Mouse (Mus musculus): ENCODE measurements at regions not wholly inside any gene's neighbourhood (a gene's known extent, or its start where the extent isn't known, plus 50 kb on each side); places are given as distances from the start of the nearest gene placed in this dataset.

- Histone ChIP-seq H3K9me3 (ENCODE audit: control insufficient read depth, insufficient read depth, low read depth, low read length) (no peaks in the 10 kb centered on the region), H3K4me3 (ENCODE audit: insufficient read depth in 1 of 2, low read depth in 1 of 2, low read length in 2 of 2, poor library complexity in 1 of 2, severe bottlenecking in 1 of 2) (no peak overlapping the region), H3K9ac (ENCODE audit: insufficient read depth, low read depth, low read length, poor library complexity, severe bottlenecking) (no peak overlapping the region), H3K27ac (ENCODE audit: insufficient read depth, low read depth, low read length, poor library complexity, severe bottlenecking) (no peak overlapping the region), H3K4me1 (ENCODE audit: control insufficient read depth in 2 of 2, insufficient read depth in 2 of 2, low read length in 2 of 2, poor library complexity in 1 of 2) (no peaks in the 10 kb centered on the region), H3K36me3 (ENCODE audit: control insufficient read depth, insufficient read depth, low read length, poor library complexity, severe bottlenecking) (no peaks in the 10 kb centered on the region)
- no peak for DNase-seq (ENCODE audit: low read depth, low spot score)
- in situ Hi-C loops (cut with MboI; ENCODE audit: low sequenced_read_pairs in 2 of 2, unreplicated experiment in 2 of 2): no loop called here
- TF ChIP-seq MAFK (IDR thresholded peaks at IDR 0.05; ENCODE audit: insufficient read depth, low read depth, low read length): no peak
- no peak for TF ChIP-seq HCFC1 (IDR thresholded peaks at IDR 0.05; ENCODE audit: borderline replicate concordance, insufficient read depth, low read length)
- no peak for TF ChIP-seq ZNF384 (IDR thresholded peaks at IDR 0.05; ENCODE audit: low read depth, low read length)
- no peak for TF ChIP-seq ZC3H11A (IDR thresholded peaks at IDR 0.05; ENCODE audit: borderline replicate concordance, low read depth, low read length)
- TF ChIP-seq CHD2 (IDR thresholded peaks at IDR 0.05; ENCODE audit: low read depth, low read length): no peak
These were observed 59.6 kb upstream of the Slc40a1 start for GRCm38 (mm10) chr1:45985892-45986291.

GRCm38 (mm10) chr1:45986676-45987075 is 60.4 kb upstream of the Slc40a1 start:
- no peak overlapping the region for H3K27ac ChIP-seq (ENCODE audit: insufficient read depth, low read depth, low read length, poor library complexity, severe bottlenecking)
- DNase-seq (ENCODE audit: low read depth, low spot score): no peak
- no peaks in the 10 kb centered on the region for H3K9me3 ChIP-seq (ENCODE audit: control insufficient read depth, insufficient read depth, low read depth, low read length)
- in situ Hi-C loops (cut with MboI; ENCODE audit: low sequenced_read_pairs in 2 of 2, unreplicated experiment in 2 of 2): no loop called here
- no peak overlapping the region for H3K9ac ChIP-seq (ENCODE audit: insufficient read depth, low read depth, low read length, poor library complexity, severe bottlenecking)
- no peaks in the 10 kb centered on the region for H3K4me1 ChIP-seq (ENCODE audit: control insufficient read depth in 2 of 2, insufficient read depth in 2 of 2, low read length in 2 of 2, poor library complexity in 1 of 2)
- H3K4me3 ChIP-seq (ENCODE audit: insufficient read depth in 1 of 2, low read depth in 1 of 2, low read length in 2 of 2, poor library complexity in 1 of 2, severe bottlenecking in 1 of 2): no peak overlapping the region
- TF ChIP-seq MAFK (IDR thresholded peaks at IDR 0.05; ENCODE audit: insufficient read depth, low read depth, low read length): no peak
- TF ChIP-seq HCFC1 (IDR thresholded peaks at IDR 0.05; ENCODE audit: borderline replicate concordance, insufficient read depth, low read length): no peak
- no peak for TF ChIP-seq ZC3H11A (IDR thresholded peaks at IDR 0.05; ENCODE audit: borderline replicate concordance, low read depth, low read length)
- no peak for TF ChIP-seq ZNF384 (IDR thresholded peaks at IDR 0.05; ENCODE audit: low read depth, low read length)
- no peak for TF ChIP-seq CHD2 (IDR thresholded peaks at IDR 0.05; ENCODE audit: low read depth, low read length)
- H3K36me3 ChIP-seq (ENCODE audit: control insufficient read depth, insufficient read depth, low read length, poor library complexity, severe bottlenecking): no peaks in the 10 kb centered on the region

GRCm38 (mm10) chr1:46002255-46002654 is 63.9 kb upstream of the Dnah7b start:
- Histone ChIP-seq H3K9me3 (ENCODE audit: control insufficient read depth, insufficient read depth, low read depth, low read length) (no peaks in the 10 kb centered on the region), H3K4me3 (ENCODE audit: insufficient read depth in 1 of 2, low read depth in 1 of 2, low read length in 2 of 2, poor library complexity in 1 of 2, severe bottlenecking in 1 of 2) (no peak overlapping the region), H3K36me3 (ENCODE audit: control insufficient read depth, insufficient read depth, low read length, poor library complexity, severe bottlenecking) (no peaks in the 10 kb centered on the region), H3K27ac (ENCODE audit: insufficient read depth, low read depth, low read length, poor library complexity, severe bottlenecking) (no peak overlapping the region), H3K4me1 (ENCODE audit: control insufficient read depth in 2 of 2, insufficient read depth in 2 of 2, low read length in 2 of 2, poor library complexity in 1 of 2) (no peaks in the 10 kb centered on the region), H3K9ac (ENCODE audit: insufficient read depth, low read depth, low read length, poor library complexity, severe bottlenecking) (no peak overlapping the region)
- in situ Hi-C loops (cut with MboI; ENCODE audit: low sequenced_read_pairs in 2 of 2, unreplicated experiment in 2 of 2): loop anchor here in 1 of 2 experiments (25.0 kb wide), 1 partner anchor 140 kb away; no protein-coding TSS in a partner anchor
- no peak for TF ChIP-seq ZC3H11A (IDR thresholded peaks at IDR 0.05; ENCODE audit: borderline replicate concordance, low read depth, low read length)
- no peak for DNase-seq (ENCODE audit: low read depth, low spot score)

GRCm38 (mm10) chr1:46003472-46003871 is 62.6 kb upstream of the Dnah7b start:
- DNase-seq (ENCODE audit: low read depth, low spot score): no peak
- no peak overlapping the region for H3K27ac ChIP-seq (ENCODE audit: insufficient read depth, low read depth, low read length, poor library complexity, severe bottlenecking)
- no peak overlapping the region for H3K9ac ChIP-seq (ENCODE audit: insufficient read depth, low read depth, low read length, poor library complexity, severe bottlenecking)
- H3K36me3 ChIP-seq (ENCODE audit: control insufficient read depth, insufficient read depth, low read length, poor library complexity, severe bottlenecking): no peaks in the 10 kb centered on the region
- H3K9me3 ChIP-seq (ENCODE audit: control insufficient read depth, insufficient read depth, low read depth, low read length): no peaks in the 10 kb centered on the region
- in situ Hi-C loops (cut with MboI; ENCODE audit: low sequenced_read_pairs in 2 of 2, unreplicated experiment in 2 of 2): loop anchor here in 1 of 2 experiments (25.0 kb wide), 1 partner anchor 141 kb away; no protein-coding TSS in a partner anchor
- H3K4me1 ChIP-seq (ENCODE audit: control insufficient read depth in 2 of 2, insufficient read depth in 2 of 2, low read length in 2 of 2, poor library complexity in 1 of 2): no peaks in the 10 kb centered on the region
- TF ChIP-seq ZC3H11A (IDR thresholded peaks at IDR 0.05; ENCODE audit: borderline replicate concordance, low read depth, low read length) (no peak), CHD2 (IDR thresholded peaks at IDR 0.05; ENCODE audit: low read depth, low read length) (no peak), HCFC1 (IDR thresholded peaks at IDR 0.05; ENCODE audit: borderline replicate concordance, insufficient read depth, low read length) (no peak), MAFK (IDR thresholded peaks at IDR 0.05; ENCODE audit: insufficient read depth, low read depth, low read length) (no peak), ZNF384 (IDR thresholded peaks at IDR 0.05; ENCODE audit: low read depth, low read length) (no peak)
- H3K4me3 ChIP-seq (ENCODE audit: insufficient read depth in 1 of 2, low read depth in 1 of 2, low read length in 2 of 2, poor library complexity in 1 of 2, severe bottlenecking in 1 of 2): no peak overlapping the region

- H3K4me3 ChIP-seq (ENCODE audit: insufficient read depth in 1 of 2, low read depth in 1 of 2, low read length in 2 of 2, poor library complexity in 1 of 2, severe bottlenecking in 1 of 2): no peak overlapping the region
- TF ChIP-seq ZNF384 (IDR thresholded peaks at IDR 0.05; ENCODE audit: low read depth, low read length): no peak
- no peak for TF ChIP-seq MAFK (IDR thresholded peaks at IDR 0.05; ENCODE audit: insufficient read depth, low read depth, low read length)
- no peak for TF ChIP-seq CHD2 (IDR thresholded peaks at IDR 0.05; ENCODE audit: low read depth, low read length)
- no peak for TF ChIP-seq HCFC1 (IDR thresholded peaks at IDR 0.05; ENCODE audit: borderline replicate concordance, insufficient read depth, low read length)
- no peak for TF ChIP-seq ZC3H11A (IDR thresholded peaks at IDR 0.05; ENCODE audit: borderline replicate concordance, low read depth, low read length)
- H3K36me3 ChIP-seq (ENCODE audit: control insufficient read depth, insufficient read depth, low read length, poor library complexity, severe bottlenecking): no peaks in the 10 kb centered on the region
- H3K9ac ChIP-seq (ENCODE audit: insufficient read depth, low read depth, low read length, poor library complexity, severe bottlenecking): no peak overlapping the region
- no peak for DNase-seq (ENCODE audit: low read depth, low spot score)
- in situ Hi-C loops (cut with MboI; ENCODE audit: low sequenced_read_pairs in 2 of 2, unreplicated experiment in 2 of 2): loop anchor here in 1 of 2 experiments (25.0 kb wide), 1 partner anchor 144 kb away; no protein-coding TSS in a partner anchor
- H3K4me1 ChIP-seq (ENCODE audit: control insufficient read depth in 2 of 2, insufficient read depth in 2 of 2, low read length in 2 of 2, poor library complexity in 1 of 2): no peaks in the 10 kb centered on the region
- no peak overlapping the region for H3K27ac ChIP-seq (ENCODE audit: insufficient read depth, low read depth, low read length, poor library complexity, severe bottlenecking)
- no peaks in the 10 kb centered on the region for H3K9me3 ChIP-seq (ENCODE audit: control insufficient read depth, insufficient read depth, low read depth, low read length)
These were observed 59.3 kb upstream of the Dnah7b start for GRCm38 (mm10) chr1:46006790-46007189.

All from ES-E14 (cell line).